ENCODE assay signal across 37 mouse cellular contexts in genomic region chr16:25302616-25303015, GRCm38 (mm10). TPM values are rescaled to one million over a fixed set of nuclear protein-coding genes. Genes with fewer than 3 reads are reported as not detected.
"Had no signal": no experiment of that assay in that cellular context is flagged by ENCODE, and none has a peak within 500 bp of the region (broad histone marks: within the 10 kb centered on the region; RNA-seq: fewer than 3 reads in every experiment).

No protein-coding gene starts in this region.

- DNase-seq: cerebellum, adult 8-10 months; cerebellum, adult 9-10 months; cerebellum, adult 9-11 months; cerebellum, postnatal 10 days; cerebellum, postnatal 14 days; cerebellum, postnatal 25 days; cerebellum, postnatal 36 days; embryo, embryonic 11 days; forebrain, postnatal 0 days; gastrocnemius, adult 2 months; gastrocnemius, postnatal 10 days; gastrocnemius, postnatal 14 days; gastrocnemius, postnatal 25 days; gastrocnemius, postnatal 36 days; heart, adult 11 months; heart, adult 18-20 months; heart, adult 2 months had no signal

- H3K27me3 ChIP-seq: embryonic facial prominence, embryonic 12.5 days; embryonic facial prominence, embryonic 13.5 days; embryonic facial prominence, embryonic 15.5 days; forebrain, embryonic 12.5 days; forebrain, embryonic 13.5 days; forebrain, embryonic 15.5 days had no signal

- H3K4me2 ChIP-seq: embryonic facial prominence, embryonic 12.5 days; embryonic facial prominence, embryonic 13.5 days; embryonic facial prominence, embryonic 15.5 days; forebrain, embryonic 12.5 days; forebrain, embryonic 13.5 days; forebrain, embryonic 15.5 days had no signal

- H3K36me3 ChIP-seq: embryonic facial prominence, embryonic 10.5 days; embryonic facial prominence, embryonic 12.5 days; embryonic facial prominence, embryonic 13.5 days; embryonic facial prominence, embryonic 15.5 days; forebrain, embryonic 10.5 days; forebrain, embryonic 12.5 days; forebrain, embryonic 15.5 days had no signal

- H3K4me3 ChIP-seq: embryonic facial prominence, embryonic 10.5 days; embryonic facial prominence, embryonic 12.5 days; embryonic facial prominence, embryonic 13.5 days; embryonic facial prominence, embryonic 15.5 days; erythroblast, embryonic 14.5 days; forebrain, embryonic 10.5 days; forebrain, embryonic 12.5 days; forebrain, embryonic 13.5 days; forebrain, embryonic 15.5 days; gastrocnemius, adult 2 months; heart, adult 2 months had no signal

- H3K9ac ChIP-seq: embryonic facial prominence, embryonic 12.5 days; embryonic facial prominence, embryonic 13.5 days; embryonic facial prominence, embryonic 15.5 days; forebrain, embryonic 12.5 days; forebrain, embryonic 13.5 days; forebrain, embryonic 15.5 days; forebrain, postnatal 0 days had no signal

- H3K27ac ChIP-seq: embryonic facial prominence, embryonic 10.5 days; embryonic facial prominence, embryonic 12.5 days; embryonic facial prominence, embryonic 13.5 days; embryonic facial prominence, embryonic 15.5 days; forebrain, embryonic 10.5 days; forebrain, embryonic 12.5 days; forebrain, embryonic 13.5 days; forebrain, embryonic 15.5 days; gastrocnemius, adult 2 months; heart, adult 2 months had no signal

- ATAC-seq: forebrain, embryonic 13.5 days; forebrain, embryonic 14.5 days; forebrain, embryonic 15.5 days; forebrain, embryonic 16.5 days; forebrain, postnatal 0 days had no signal

- H3K9me3 ChIP-seq: embryonic facial prominence, embryonic 10.5 days; embryonic facial prominence, embryonic 12.5 days; embryonic facial prominence, embryonic 13.5 days; embryonic facial prominence, embryonic 15.5 days; forebrain, embryonic 10.5 days; forebrain, embryonic 12.5 days; forebrain, embryonic 13.5 days; forebrain, embryonic 15.5 days had no signal

- H3K4me1 ChIP-seq: embryonic facial prominence, embryonic 10.5 days; embryonic facial prominence, embryonic 12.5 days; embryonic facial prominence, embryonic 13.5 days; embryonic facial prominence, embryonic 15.5 days; forebrain, embryonic 10.5 days; forebrain, embryonic 12.5 days; forebrain, embryonic 13.5 days; forebrain, embryonic 15.5 days had no signal

RNA-seq across cellular contexts. Expression of gene Tprg, which starts 16.0 kb away (rescaled TPM):
- total RNA-seq: common myeloid progenitor, adult 5-6 weeks; forebrain, postnatal 0 days; gastrocnemius, adult 18-20 months; gastrocnemius, adult 2 months; gastrocnemius, adult 8-10 months; gastrocnemius, postnatal 10 days; gastrocnemius, postnatal 14 days; gastrocnemius, postnatal 25 days; gastrocnemius, postnatal 36 days; gastrocnemius, postnatal 4 days; granulocyte monocyte progenitor cell, adult 5-6 weeks; heart, adult 18-20 months; heart, adult 2 months; heart, adult 8-10 months had no signal
- polyA plus RNA-seq: cortical plate, adult 2 months; embryonic facial prominence, embryonic 11.5 days; embryonic facial prominence, embryonic 12.5 days; erythroblast, embryonic 14.5 days; forebrain, embryonic 10.5 days; forebrain, embryonic 12.5 days; forebrain, embryonic 13.5 days; forebrain, embryonic 14.5 days; forebrain, embryonic 15.5 days; forebrain, postnatal 0 days; frontal cortex, adult 2 months; heart, adult 2 months had no signal
